Mouse (Mus musculus): ENCODE data around the gene Rab19.

Gene Rab19

DNA sequence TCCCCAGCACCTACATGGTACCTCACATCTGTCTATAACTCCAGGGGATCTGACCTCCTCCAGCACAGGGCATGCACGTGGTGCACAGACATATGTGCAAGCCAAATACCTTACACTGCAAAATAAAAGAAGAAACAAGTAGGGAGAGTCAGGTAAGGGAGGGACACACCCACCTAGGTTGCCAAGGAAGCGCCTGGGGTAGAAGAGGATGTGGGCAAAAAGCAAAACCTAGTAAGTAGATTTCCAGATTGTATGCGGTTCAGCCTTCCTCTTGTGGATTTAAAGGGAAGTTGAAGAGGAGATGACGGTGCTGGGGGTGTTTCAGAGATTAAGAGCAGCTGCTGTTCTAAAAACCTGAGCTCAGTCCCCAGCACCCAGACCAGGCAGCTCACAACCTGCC, 1.8 kb upstream of the Rab19 start:
- DNase-seq (ENCODE audit: low read depth, low spot score) = no peak

DNA sequence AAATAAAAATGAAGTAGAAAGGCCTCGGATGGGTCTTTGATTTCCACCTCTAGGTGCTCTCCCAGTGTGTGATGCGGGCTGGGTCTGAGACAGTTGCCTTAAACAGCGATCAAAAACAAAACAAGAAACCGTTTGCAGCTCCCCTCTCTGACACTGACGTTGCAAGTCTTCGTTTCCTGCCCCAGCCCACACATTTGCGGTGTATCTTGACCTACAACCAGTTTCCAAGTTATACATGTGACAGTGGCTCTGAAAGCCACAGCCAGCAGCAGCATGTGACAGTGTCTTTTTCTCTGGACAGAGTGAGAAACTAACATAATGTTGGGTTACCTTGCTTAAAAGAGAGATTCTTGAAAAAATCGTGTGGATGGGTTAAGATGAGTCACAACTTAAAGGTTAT, 1.2 kb upstream of the Rab19 start:
- DNase-seq (ENCODE audit: low read depth, low spot score) = no peak

DNA sequence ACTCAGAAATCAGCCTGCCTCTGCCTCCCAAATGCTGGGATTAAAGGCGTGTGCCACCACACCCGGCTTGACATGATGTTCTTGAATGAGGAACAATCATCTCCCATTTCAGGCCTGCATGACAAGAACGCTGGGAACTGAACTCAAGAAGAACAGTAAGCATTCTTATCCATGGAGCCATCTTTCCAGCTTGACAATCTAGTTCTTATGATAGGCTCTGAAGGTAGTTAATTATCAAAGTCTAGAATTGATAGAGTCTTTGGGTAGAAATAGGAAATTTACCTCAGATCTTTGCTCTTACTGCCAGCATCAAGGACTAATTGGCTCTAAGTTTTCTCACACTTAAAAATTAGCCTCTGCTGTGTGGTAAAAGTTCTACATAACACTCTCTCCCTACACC, 699 bp upstream of the Rab19 start:
- no peak for DNase-seq (ENCODE audit: low read depth, low spot score)

DNA sequence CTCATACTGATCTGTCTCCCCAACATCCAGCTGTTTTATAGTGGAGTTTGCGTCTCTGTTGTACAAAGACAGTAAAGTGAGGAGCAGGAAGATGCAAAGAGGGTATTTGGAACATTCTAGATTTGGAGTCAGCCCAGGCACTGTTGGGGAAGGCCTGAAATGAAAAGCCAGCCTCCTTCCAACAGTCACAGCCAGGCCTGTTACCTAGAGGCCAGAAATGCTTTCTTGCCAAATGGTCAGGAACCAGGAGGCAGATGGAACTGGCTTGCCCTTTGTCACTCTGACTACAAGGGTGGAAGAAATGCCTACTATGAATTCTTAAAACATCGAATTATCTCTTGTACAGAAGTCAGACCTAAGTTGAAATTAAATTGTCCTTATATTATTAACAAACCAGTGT, 9.0 kb downstream of the Rab19 start:
- DNase-seq (ENCODE audit: low read depth, low spot score) = no peak

DNA sequence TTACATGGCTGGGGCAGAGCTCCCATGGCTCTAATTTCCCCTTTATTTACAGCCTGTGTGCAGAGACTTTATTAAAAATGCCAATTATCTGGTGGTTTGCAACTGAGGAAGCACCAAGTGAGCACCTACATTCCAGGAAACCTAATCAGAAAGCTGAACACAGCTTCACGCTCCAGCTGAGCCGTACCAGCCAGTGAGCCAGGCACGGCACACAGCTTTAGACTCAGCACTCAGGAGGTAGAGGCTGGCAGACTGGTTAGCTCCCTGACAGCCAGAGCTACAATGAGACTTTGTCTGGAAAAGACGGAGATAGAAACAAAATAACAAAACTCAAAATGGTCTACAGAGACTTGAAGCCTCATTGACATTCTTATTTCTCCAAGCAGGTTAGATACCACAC, 14.5 kb downstream of the Rab19 start:
- DNase-seq (ENCODE audit: low read depth, low spot score) = peak; percentile 47

DNA sequence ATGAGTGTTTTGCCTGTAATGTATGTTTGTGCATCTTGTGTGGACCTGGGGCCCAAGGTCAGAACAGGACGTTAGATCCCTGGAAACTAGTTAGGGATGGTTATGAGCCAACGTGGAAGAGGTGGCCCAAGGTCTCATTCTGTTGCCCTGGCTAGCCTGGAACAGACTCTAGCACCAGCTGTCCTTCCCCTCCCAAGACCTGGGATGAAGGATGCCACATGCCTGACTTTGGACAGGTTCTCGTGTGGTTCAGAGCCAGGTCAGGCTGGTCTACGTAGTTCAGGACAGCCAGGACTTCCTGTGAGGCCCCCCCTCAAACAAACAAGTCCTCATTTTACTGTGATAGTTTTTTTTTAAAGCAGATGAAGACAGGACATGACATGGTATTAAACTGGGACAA, 14.9 kb downstream of the Rab19 start:
- no peak for DNase-seq (ENCODE audit: low read depth, low spot score)

DNA sequence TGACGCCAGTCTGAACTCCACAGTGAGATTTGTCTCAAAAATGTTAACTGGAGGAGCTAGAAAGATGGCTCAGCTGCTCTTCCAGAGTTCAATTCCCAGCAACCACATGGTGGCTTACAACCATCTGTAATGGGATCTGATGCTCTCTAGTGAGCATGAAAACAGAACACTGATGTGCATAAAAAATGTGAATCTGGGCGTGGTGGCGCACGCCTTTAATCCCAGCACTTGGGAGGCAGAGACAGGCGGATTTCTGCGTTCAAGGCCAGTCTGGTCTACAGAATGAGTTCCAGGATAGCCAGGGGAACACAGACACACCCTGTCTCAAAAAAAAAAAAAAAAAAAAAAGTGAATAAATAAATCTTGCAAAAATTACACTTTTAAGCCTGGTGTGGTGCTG, 16.1 kb downstream of the Rab19 start:
- DNase-seq (ENCODE audit: low read depth, low spot score) = peak; percentile 74

DNA sequence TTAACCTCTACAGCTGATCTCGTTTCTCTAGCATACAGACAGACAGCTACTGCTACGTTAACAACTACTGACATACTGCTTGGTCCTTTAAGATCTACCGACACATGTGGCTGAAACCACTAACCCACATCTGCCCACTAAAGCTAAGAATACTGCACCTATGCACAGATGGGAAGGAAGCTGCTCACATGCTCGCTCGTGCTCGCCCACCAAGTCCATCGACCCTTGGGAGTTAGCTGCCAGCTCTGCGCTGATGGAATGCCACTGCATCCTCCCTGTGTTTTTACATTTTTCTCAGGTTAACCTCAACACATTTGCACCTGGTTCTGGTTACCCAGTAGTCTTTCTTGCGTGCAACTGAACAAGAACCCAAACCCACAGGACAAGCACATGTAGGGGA, 17.4 kb downstream of the Rab19 start:
- DNase-seq (ENCODE audit: low read depth, low spot score) = peak; percentile 39

DNA sequence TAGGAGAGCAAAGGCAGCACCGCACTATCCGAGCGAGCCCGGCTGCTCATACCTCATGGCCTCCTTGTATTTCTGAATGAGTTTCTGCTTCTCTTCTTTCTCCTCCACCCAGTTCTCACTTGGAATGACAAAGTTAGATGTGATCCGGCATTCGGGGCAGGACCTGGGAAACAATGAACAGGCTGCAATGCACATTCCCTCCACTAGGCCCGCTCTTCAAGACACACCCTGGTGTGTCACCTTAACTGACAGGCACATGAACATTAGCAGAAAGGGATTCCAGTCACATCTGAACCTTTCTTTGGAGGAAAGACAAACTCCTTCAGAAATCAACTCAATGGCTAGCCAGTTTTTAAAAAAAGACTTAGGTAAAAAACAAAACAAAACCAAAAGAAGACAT, 19.4 kb downstream of the Rab19 start:
- peak; percentile 98 for DNase-seq (ENCODE audit: low read depth, low spot score)

DNA sequence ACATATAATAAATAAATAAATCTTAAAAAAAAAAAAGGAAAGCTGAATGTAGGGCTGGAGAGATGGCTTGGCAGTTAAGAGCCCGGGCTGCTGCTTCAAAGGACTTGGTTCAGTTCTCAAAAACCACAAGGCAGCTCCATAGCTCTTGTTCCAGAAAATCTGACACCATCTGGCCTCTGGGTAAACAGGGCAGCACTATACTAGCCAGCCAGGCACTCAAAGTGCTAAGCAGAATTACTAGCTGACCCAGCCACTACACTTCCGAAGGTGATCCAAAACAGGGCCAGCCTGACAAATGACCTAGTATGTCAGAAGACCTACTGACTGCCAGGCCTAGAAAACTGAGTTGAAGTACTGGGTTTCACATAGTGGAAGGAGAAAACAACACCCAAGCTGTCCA, 22.2 kb downstream of the Rab19 start:
- no peak for DNase-seq (ENCODE audit: low read depth, low spot score)

DNA sequence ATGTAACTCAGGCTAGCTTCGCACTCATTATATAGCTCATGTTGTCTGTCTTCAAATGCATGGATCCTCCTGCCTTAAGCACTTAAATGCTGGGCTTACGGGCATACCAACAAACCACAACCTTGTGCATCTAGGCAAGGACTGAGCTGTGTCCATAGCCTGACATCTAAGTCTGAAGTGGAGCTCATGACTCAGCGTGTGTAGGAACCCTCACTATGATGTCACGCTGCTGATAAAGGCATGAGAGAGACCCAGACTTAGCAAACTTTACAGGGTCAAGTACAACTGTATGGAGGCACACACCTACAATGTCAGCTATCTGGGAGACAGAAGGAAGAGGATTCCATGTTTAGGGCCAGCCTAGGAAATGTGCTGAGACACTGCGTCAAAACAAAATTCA, 25.5 kb downstream of the Rab19 start:
- DNase-seq (ENCODE audit: low read depth, low spot score) = peak; percentile 40

DNA sequence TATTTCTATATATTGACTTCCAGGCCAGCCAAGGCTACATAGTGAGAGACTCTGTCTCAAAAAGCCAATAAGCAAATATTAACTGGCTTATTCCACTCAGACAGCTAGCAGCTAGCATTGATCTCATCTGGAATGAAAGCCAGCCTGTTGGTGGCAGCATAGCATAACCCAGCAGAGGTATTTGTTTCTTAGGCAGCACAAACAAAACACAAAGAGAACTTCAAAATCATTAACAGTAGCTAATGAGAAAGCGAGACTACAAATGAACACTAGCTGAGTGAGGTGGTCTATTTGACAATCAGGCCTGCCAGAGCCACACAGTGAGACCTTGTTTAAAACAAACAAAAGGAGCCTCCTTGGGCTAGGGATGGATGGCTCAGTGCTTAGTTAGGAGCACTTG, 33.1 kb downstream of the Rab19 start:
- DNase-seq (ENCODE audit: low read depth, low spot score) = peak; percentile 59

DNA sequence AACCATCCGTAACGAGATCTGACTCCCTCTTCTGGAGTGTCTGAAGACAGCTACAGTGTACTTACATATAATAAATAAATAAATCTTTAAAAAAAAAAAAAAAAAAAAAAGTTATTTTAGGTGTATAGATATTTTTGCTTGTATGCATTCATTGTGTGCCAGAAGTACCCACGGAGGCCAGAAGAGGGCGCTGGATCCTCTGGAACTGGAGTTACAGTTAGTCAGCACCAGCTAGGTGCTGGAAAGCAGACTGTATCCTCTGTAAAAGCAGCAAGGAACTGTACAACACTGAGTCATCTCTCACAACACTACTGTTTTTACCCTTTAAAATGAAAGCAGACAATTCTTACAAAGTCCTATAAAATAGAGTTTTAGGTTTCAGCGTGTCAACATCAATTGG, 34.8 kb downstream of the Rab19 start:
- DNase-seq (ENCODE audit: low read depth, low spot score) = peak; percentile 91

DNA sequence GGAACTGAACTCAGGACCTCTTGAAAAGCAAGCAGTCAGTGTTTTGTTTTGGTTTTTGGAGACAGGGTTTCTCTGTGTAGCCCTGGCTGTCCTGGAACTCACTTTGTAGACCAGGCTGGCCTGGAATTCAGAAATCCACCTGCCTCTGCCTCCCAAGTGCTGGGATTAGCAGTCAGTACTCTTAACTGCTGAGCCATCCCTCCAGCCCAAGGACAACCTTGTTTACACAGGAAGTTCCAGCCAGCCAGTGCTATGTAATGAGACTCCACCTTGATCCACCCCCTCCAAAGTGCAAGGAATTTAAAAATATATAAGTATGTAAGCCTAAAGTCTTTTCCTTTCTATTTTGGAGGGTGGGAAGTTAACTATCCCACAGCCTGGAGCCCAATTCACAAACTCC, 35.7 kb downstream of the Rab19 start:
- DNase-seq (ENCODE audit: low read depth, low spot score) = peak; percentile 82

DNA sequence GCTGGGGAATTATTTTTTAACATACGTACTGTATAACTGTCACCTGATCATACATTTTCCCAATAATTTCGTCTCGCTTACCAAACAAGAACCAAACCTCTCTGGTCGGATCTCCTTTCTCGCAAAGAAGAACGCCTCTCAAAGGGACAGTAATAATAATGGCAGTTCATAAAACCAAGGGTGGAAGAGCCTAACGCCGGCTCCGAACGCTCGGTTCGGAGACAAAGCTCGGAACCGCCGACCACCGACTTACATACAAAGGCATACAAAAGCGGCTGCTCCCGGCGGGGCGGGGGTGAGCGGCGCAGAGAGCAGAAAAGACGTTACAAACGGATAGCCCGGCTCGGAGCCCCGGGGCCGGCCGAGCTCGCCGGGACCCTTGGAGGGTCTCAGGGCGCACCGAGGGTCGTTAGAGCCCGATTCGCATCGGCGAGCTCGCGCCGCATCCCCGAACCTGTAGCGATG, 38.4 kb downstream of the Rab19 start:
- DNase-seq (ENCODE audit: low read depth, low spot score) = peak; percentile 50

DNA sequence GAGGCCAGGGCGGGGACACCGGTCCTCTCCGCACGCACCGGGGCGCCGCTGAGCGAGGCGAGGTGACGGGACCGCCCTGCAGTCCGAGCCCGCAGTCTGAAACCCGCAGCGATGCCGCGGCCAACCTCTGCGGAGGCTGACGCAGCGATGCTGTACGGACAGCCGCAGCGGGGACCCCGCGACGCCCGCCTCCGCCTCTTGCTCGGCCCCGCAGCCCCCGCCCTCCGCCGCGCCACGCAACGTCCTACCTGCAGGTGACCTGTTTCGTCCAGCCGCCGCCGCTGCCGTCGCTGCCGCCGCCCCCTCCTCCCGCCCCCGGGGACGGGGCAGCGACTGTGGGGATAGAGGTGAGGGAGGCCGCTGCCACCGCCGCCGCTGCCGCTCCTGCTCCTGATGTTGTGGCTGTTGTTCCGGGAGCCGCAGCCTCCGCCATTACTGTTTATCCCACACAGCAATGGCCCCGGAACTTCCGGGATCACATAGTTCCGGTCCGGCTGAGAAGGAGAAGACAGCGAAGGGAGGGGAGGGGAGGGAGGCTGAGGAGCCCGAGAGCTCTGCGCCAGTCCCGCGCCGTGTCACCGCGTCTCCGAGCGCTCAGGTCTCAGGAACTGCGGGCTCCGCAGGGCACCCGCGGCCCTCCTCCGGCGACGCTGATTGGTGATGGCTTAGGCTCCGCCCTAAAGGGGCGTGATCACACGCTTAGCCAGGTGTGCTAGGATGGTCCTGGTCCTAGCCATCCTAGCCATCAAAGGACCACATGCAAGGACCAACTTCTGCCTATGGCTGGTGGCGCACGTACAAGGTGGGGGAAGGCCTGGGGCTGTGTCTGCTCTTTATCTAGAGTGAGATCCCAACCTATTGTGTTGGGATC, 39.1 kb downstream of the Rab19 start, which contains the start of gene Mkrn1:
Gene Mkrn1 (minus strand): TSS at position 612 of the 871 bp plus-strand sequence.
- DNase-seq (ENCODE audit: low read depth, low spot score) = peak; percentile 99

DNA sequence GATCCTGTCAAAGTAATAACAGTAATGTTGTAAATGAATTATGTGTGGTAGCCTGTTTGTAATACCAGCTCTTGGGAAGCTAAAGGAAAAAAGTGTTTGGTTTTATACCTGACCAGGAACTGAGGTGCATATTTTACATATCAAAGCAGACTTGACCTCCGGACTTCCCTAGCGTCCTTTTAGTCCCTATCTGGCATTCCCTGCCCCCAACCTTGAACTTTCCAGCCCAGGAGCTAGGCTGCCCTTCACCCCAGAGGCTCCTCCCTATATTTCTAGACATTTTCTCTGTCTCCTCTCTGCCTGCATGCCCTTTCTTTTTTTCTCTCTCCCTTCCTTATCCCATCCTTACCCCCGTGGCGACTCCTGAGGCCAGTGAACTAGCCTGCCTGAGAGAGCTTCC, 39.9 kb downstream of the Rab19 start:
- DNase-seq (ENCODE audit: low read depth, low spot score) = peak; percentile 95

DNA sequence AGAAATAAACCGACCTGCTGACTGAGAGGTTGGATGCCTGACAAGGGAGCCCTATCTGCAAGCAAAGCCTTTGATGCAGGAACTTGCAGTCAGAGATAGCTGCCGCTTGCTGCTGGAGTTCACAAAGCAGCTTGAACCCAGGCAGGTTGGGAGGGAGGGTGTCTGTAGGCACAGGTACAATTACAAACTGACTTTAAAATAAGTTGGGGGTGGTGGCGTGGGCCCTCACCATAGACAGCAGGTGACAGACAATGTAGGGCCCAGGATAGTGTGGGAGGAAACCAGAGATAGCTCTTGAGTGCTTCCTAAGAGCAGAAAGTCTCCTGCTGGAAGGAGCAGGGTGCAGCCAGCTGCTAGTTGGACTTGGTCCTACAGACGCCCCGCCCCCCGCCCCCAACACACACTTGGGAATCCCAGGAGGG, 42.2 kb downstream of the Rab19 start:
- DNase-seq (ENCODE audit: low read depth, low spot score) = peak; percentile 80

DNA sequence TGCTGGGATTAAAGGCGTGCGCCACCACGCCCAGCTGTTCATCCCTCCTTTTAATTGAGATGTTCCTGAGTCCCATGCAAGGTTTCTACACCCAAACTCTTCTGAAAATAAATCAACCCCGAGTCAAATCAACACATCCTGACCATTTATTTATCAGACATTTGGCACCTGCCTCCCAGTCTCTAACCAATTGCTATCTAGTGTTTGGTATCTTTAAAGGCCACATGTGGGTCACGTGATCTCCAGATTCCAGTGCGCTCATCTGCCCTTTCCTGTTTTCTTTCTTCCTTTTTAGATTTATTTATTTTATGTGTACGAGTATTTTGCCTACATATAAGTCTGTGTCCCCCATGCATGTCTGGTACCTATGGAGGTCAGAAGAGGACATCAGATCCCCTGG, 42.7 kb downstream of the Rab19 start:
- DNase-seq (ENCODE audit: low read depth, low spot score) = peak; percentile 49

DNA sequence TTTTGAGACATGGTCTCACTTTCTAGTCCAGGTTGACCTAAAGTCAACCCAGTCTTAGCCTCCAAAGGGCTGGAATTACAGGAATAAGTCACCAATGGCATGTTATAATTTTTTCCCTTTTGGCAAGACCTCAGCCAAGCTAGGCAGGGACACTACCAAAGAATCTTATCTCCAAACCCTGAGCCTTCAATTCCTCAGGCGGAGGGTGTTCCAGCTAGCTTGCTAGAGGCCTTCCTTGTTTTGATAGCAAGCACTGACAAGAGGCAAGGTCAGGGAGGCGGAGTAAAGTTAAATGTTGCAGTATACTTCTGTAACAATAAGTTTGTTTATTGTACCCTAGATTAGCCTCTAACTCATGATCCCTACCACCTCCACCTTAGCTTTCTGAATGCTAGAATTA, 44.2 kb downstream of the Rab19 start:
- DNase-seq (ENCODE audit: low read depth, low spot score) = no peak

DNA sequence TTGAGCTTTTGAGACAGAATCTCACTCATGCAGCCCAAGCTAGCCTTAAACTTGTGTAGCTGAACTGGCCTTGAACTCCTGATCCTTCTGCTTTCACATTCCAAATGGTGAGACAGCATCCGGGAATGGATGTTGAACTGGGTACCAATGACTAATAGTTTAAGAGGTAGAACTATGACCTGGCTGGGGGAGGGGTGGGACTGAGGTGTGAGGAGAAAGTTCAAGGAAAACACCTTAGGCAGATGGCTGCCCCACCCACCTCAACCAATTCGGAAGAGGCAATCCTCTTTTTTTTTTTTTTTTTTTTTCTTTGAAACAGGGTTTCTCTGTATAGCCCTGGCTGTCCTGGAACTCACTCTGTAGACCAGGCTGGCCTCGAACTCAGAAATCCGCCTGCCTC, 45.8 kb downstream of the Rab19 start:
- DNase-seq (ENCODE audit: low read depth, low spot score) = peak; percentile 99

DNA sequence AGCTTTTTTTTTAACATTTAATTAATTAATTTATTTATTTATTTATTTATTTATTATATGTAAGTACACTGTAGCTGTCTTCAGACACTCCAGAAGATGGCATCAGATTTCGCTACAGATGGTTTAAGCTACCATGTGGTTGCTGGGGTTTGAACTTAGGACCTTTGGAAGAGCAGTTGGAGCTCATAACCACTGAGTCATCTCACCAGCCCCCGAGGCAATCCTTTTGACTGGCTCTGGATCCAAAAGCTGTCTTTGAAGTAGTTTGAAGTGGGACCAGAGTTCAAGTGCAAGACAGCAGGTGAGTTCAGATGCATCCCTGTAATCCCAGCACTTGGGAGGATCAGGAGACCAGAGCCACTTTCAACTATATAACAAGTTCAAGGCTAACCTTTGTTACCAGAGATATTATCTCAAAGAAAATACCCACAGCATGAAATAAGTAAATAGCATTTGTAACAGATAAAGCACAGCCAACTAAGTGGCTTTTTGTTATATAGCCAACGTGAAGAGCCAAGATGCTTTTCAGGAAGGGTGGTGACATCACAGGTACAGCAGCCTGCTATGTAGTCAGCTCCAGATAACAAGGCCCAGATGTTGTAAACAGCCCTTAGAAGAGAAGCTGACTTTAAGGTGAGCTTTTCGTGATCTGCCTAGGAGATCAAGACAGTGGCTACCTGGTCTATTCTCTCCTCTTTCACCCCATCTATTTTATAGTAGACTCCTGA, 46.5 kb downstream of the Rab19 start:
- peak; percentile 70 for DNase-seq (ENCODE audit: low read depth, low spot score)
